Mouse (Mus musculus) forebrain, embryonic 10.5 days (tissue): ENCODE data around the gene Gmpr2. TPM values are rescaled to one million over a fixed set of nuclear protein-coding genes. Genes with fewer than 3 reads are reported as not detected.

Experiments
- DNase-seq: peaks from one replicate; pipeline ENCODE4 v3.0.0-alpha.2; 2017; ENCODE audit warnings: low spot score; ENCODE audit errors: extremely low spot score
- H3K27ac ChIP-seq: fragments of 300-500 bp; sonication (generic); 2 replicates; pipeline ENCODE4 v1.5.1; 2016; ENCODE audit warnings: mild to moderate bottlenecking
- H3K27me3 ChIP-seq: fragments of 300-500 bp; sonication (generic); 2 replicates; pipeline ENCODE4 v1.6.1; 2016; ENCODE audit warnings: mild to moderate bottlenecking; ENCODE audit not compliant: poor library complexity, severe bottlenecking
- H3K36me3 ChIP-seq: fragments of 300-500 bp; sonication (generic); replicated peaks from 2 replicates; pipeline ENCODE4 v1.6.1; 2016; ENCODE audit warnings: mild to moderate bottlenecking, moderate library complexity
- H3K4me1 ChIP-seq: fragments of 300-500 bp; sonication (generic); 2 replicates; pipeline ENCODE4 v1.6.1; 2016
- H3K4me3 ChIP-seq: fragments of 300-500 bp; sonication (generic); 2 replicates; pipeline ENCODE4 v1.5.1; 2016; ENCODE audit warnings: mild to moderate bottlenecking, moderate library complexity
- H3K9me3 ChIP-seq: fragments of 300-500 bp; sonication (generic); 2 replicates; pipeline ENCODE4 v1.6.1; 2016; ENCODE audit warnings: mild to moderate bottlenecking, moderate library complexity
- WGBS: fragments of 180-500 bp; shearing (Covaris S2); methylation state at CpG from one replicate; pipeline ENCODE4 v1.1.7; 2016; 5-methylcytosine and 5-hydroxymethylcytosine counted together
- polyA plus RNA-seq: library from polyadenylated mRNA; unstranded; fragments of >200 nt; fragmentation: Nextera tagmentation; extraction: Ambion mirVana; gene quantifications from 2 replicates; pipeline ENCODE4 v1.2.1, GENCODE M21; 2016

Gmpr2 gene
- polyA plus RNA-seq, 1 experiment from 2014 or later, result 62.4 TPM

GRCm38 (mm10) chr14:55701131-55701530 is 29.4 kb downstream of the Gmpr2 start:
- WGBS, result 68% methylated on average over 9 of the region's 9 CpGs
- no peak for DNase-seq
- Histone ChIP-seq H3K9me3 (no peaks in the 10 kb centered on the region), H3K36me3 (no peaks in the 10 kb centered on the region), H3K4me1 (no peaks in the 10 kb centered on the region), H3K4me3 (no peak overlapping the region), H3K27ac (no peak overlapping the region), H3K27me3 (no peaks in the 10 kb centered on the region)

- no peak for DNase-seq
- 71% methylated on average over 6 of the region's 6 CpGs for WGBS
- Histone ChIP-seq H3K27ac (no peak overlapping the region), H3K27me3 (no peaks in the 10 kb centered on the region), H3K4me3 (no peak overlapping the region), H3K36me3 (no peaks in the 10 kb centered on the region), H3K9me3 (no peaks in the 10 kb centered on the region), H3K4me1 (no peaks in the 10 kb centered on the region)
Observed at GRCm38 (mm10) chr14:55702761-55703160, 31.0 kb downstream of the Gmpr2 start.

- DNase-seq, result no peak
- WGBS, result 92% methylated on average over 8 of the region's 8 CpGs
Observed at GRCm38 (mm10) chr14:55706051-55706600, 34.4 kb downstream of the Gmpr2 start.

GRCm38 (mm10) chr14:55707397-55707796 is 35.7 kb downstream of the Gmpr2 start:
- Histone ChIP-seq H3K9me3 (no peaks in the 10 kb centered on the region), H3K27me3 (peaks cover 17% of the 10 kb centered on the region), H3K27ac (no peak overlapping the region), H3K4me3 (no peak overlapping the region), H3K36me3 (no peaks in the 10 kb centered on the region), H3K4me1 (no peaks in the 10 kb centered on the region)
- DNase-seq, result no peak
- 81% methylated on average over 5 of the region's 5 CpGs for WGBS

More at GRCm38 (mm10) chr14:55706051-55706600, 34.4 kb downstream of the Gmpr2 start:
- H3K9me3 ChIP-seq, result no peaks in the 10 kb centered on the region
- H3K27me3 ChIP-seq, result peaks cover 4% of the 10 kb centered on the region; the same call in 1 of the 2 replicates
- H3K4me3 ChIP-seq, result no peak overlapping the region
- no peak overlapping the region for H3K27ac ChIP-seq
- no peaks in the 10 kb centered on the region for H3K36me3 ChIP-seq
- no peaks in the 10 kb centered on the region for H3K4me1 ChIP-seq

- H3K9me3 ChIP-seq, result no peaks in the 10 kb centered on the region
- peaks cover 11% of the 10 kb centered on the region for H3K4me1 ChIP-seq
- no peak overlapping the region for H3K27ac ChIP-seq
- no peak for DNase-seq
- no peaks in the 10 kb centered on the region for H3K36me3 ChIP-seq
- peaks cover 35% of the 10 kb centered on the region for H3K27me3 ChIP-seq
- H3K4me3 ChIP-seq, result no peak overlapping the region
- 87% methylated on average over 4 of the region's 4 CpGs for WGBS
Observed at GRCm38 (mm10) chr14:55709509-55709908, 37.8 kb downstream of the Gmpr2 start.

GRCm38 (mm10) chr14:55711786-55712185 is 40.0 kb downstream of the Gmpr2 start:
- H3K27ac ChIP-seq, result no peak overlapping the region
- peaks cover 35% of the 10 kb centered on the region for H3K27me3 ChIP-seq
- no peak overlapping the region for H3K4me3 ChIP-seq
- H3K4me1 ChIP-seq, result peaks cover 12% of the 10 kb centered on the region
- no peak for DNase-seq
- peaks cover 9% of the 10 kb centered on the region for H3K36me3 ChIP-seq
- 88% methylated on average over 7 of the region's 7 CpGs for WGBS
- H3K9me3 ChIP-seq, result no peaks in the 10 kb centered on the region

GRCm38 (mm10) chr14:55713007-55713728 is 41.4 kb downstream of the Gmpr2 start:
- Histone ChIP-seq H3K36me3 (peaks cover 22% of the 10 kb centered on the region), H3K9me3 (no peaks in the 10 kb centered on the region), H3K27ac (0 out of 2 replicates have a peak overlapping the region, but pooled peaks have one; percentile 15), H3K4me1 (peaks cover 18% of the 10 kb centered on the region), H3K4me3 (peak overlapping the region; percentile 37), H3K27me3 (peaks cover 35% of the 10 kb centered on the region)
- DNase-seq, result no peak
- 17% methylated on average over 25 of the region's 25 CpGs for WGBS

GRCm38 (mm10) chr14:55713729-55714122 is 42.0 kb downstream of the Gmpr2 start, which contains the start of gene Tgm1:
TSS of gene Tgm1 (minus strand) at chr14:55713926.
- DNase-seq, result no peak
- WGBS, result 26% methylated on average over 4 of the region's 4 CpGs

GRCm38 (mm10) chr14:55714893-55715292 is 43.2 kb downstream of the Gmpr2 start:
- Histone ChIP-seq H3K9me3 (no peaks in the 10 kb centered on the region), H3K4me3 (no peak overlapping the region), H3K27me3 (peaks cover 35% of the 10 kb centered on the region), H3K4me1 (peaks cover 18% of the 10 kb centered on the region), H3K36me3 (peaks cover 38% of the 10 kb centered on the region), H3K27ac (no peak overlapping the region)
- DNase-seq, result no peak
- 42% methylated on average over 6 of the region's 6 CpGs for WGBS

More at GRCm38 (mm10) chr14:55713729-55714122, 42.0 kb downstream of the Gmpr2 start, which contains the start of gene Tgm1:
- Histone ChIP-seq H3K36me3 (peaks cover 27% of the 10 kb centered on the region), H3K27me3 (peaks cover 35% of the 10 kb centered on the region), H3K9me3 (no peaks in the 10 kb centered on the region), H3K4me3 (peak within 1 kb of the TSS; percentile 37), H3K27ac (0 out of 2 replicates have a peak within 1 kb of the TSS, but pooled peaks have one; percentile 15), H3K4me1 (peaks cover 18% of the 10 kb centered on the region)

- H3K36me3 ChIP-seq, result peaks cover 43% of the 10 kb centered on the region
- H3K4me3 ChIP-seq, result no peak overlapping the region
- H3K4me1 ChIP-seq, result peaks cover 29% of the 10 kb centered on the region
- no peaks in the 10 kb centered on the region for H3K9me3 ChIP-seq
- H3K27ac ChIP-seq, result no peak overlapping the region
- no peak for DNase-seq
- H3K27me3 ChIP-seq, result peaks cover 30% of the 10 kb centered on the region
- WGBS, result 95% methylated on average over 6 of the region's 6 CpGs
Observed at GRCm38 (mm10) chr14:55716271-55716670, 44.5 kb downstream of the Gmpr2 start.

GRCm38 (mm10) chr14:55716884-55717283 is 45.1 kb downstream of the Gmpr2 start:
- no peaks in the 10 kb centered on the region for H3K9me3 ChIP-seq
- peaks cover 24% of the 10 kb centered on the region for H3K27me3 ChIP-seq
- peaks cover 43% of the 10 kb centered on the region for H3K36me3 ChIP-seq
- no peak overlapping the region for H3K4me3 ChIP-seq
- 79% methylated on average over 8 of the region's 8 CpGs for WGBS
- H3K27ac ChIP-seq, result no peak overlapping the region
- no peak for DNase-seq
- H3K4me1 ChIP-seq, result peaks cover 34% of the 10 kb centered on the region

GRCm38 (mm10) chr14:55719737-55720136 is 48.0 kb downstream of the Gmpr2 start:
- Histone ChIP-seq H3K27me3 (no peaks in the 10 kb centered on the region), H3K4me1 (peaks cover 29% of the 10 kb centered on the region), H3K4me3 (no peak overlapping the region), H3K27ac (no peak overlapping the region), H3K9me3 (no peaks in the 10 kb centered on the region), H3K36me3 (peaks cover 43% of the 10 kb centered on the region)
- DNase-seq, result no peak
- 88% methylated on average over 6 of the region's 6 CpGs for WGBS

GRCm38 (mm10) chr14:55720666-55721065 is 48.9 kb downstream of the Gmpr2 start:
- H3K36me3 ChIP-seq, result peaks cover 43% of the 10 kb centered on the region
- no peaks in the 10 kb centered on the region for H3K9me3 ChIP-seq
- H3K4me1 ChIP-seq, result peaks cover 29% of the 10 kb centered on the region
- WGBS, result 96% methylated on average over 12 of the region's 12 CpGs
- H3K4me3 ChIP-seq, result 0 out of 2 replicates have a peak overlapping the region, but pooled peaks have one; percentile 84
- no peak for DNase-seq
- no peak overlapping the region for H3K27ac ChIP-seq
- no peaks in the 10 kb centered on the region for H3K27me3 ChIP-seq
